8 mouse cellular contexts compared by ENCODE assay signal in genomic region chr4:119968071-119968470, GRCm38 (mm10).
DNase-seq lines count a peak whose midpoint lies in the region; ATAC-seq lines count a peak whose summit lies in the region.

No protein-coding gene starts in this region.

- DNase-seq in forebrain, embryonic 10.5 days (ENCODE audit: extremely low spot score, low spot score) = no peak
- DNase-seq in right cerebral cortex, adult 18-20 months = peak; percentile 53
- no peak for DNase-seq in right cerebral cortex, postnatal 36 days (ENCODE audit: low spot score in 2 of 2)
- DNase-seq in lung, postnatal 36 days = peak; percentile 37
- no peak for DNase-seq in thymus, postnatal 10 days (ENCODE audit: low spot score in 2 of 2)
- no peak for DNase-seq in frontal cortex, postnatal 10 days (ENCODE audit: low spot score in 2 of 2)

- no peaks in the 10 kb centered on the region for H3K27me3 ChIP-seq in forebrain, embryonic 13.5 days
- peaks cover 7% of the 10 kb centered on the region for H3K27me3 ChIP-seq in forebrain, embryonic 10.5 days (ENCODE audit: poor library complexity, severe bottlenecking)
- H3K27me3 ChIP-seq in hindbrain, embryonic 12.5 days = peaks cover 6% of the 10 kb centered on the region

- H3K4me3 ChIP-seq in forebrain, embryonic 13.5 days = no peak overlapping the region
- H3K4me3 ChIP-seq in forebrain, embryonic 10.5 days = no peak overlapping the region
- H3K4me3 ChIP-seq in hindbrain, embryonic 12.5 days = no peak overlapping the region

- no peak overlapping the region for H3K4me2 ChIP-seq in forebrain, embryonic 13.5 days
- no peak overlapping the region for H3K4me2 ChIP-seq in hindbrain, embryonic 12.5 days (replicated peaks)

- 31% methylated on average over 4 of the region's 4 CpGs for WGBS in forebrain, embryonic 13.5 days
- WGBS in forebrain, embryonic 10.5 days = 74% methylated on average over 4 of the region's 4 CpGs
- WGBS in hindbrain, embryonic 12.5 days = 36% methylated on average over 4 of the region's 4 CpGs

- H3K36me3 ChIP-seq in forebrain, embryonic 13.5 days (ENCODE audit: poor library complexity, severe bottlenecking) = no peaks in the 10 kb centered on the region
- H3K36me3 ChIP-seq in forebrain, embryonic 10.5 days (replicated peaks) = no peaks in the 10 kb centered on the region
- no peaks in the 10 kb centered on the region for H3K36me3 ChIP-seq in hindbrain, embryonic 12.5 days

- no peak overlapping the region for H3K9ac ChIP-seq in forebrain, embryonic 13.5 days
- no peak overlapping the region for H3K9ac ChIP-seq in hindbrain, embryonic 12.5 days

- H3K4me1 ChIP-seq in forebrain, embryonic 13.5 days = peaks cover 44% of the 10 kb centered on the region
- H3K4me1 ChIP-seq in forebrain, embryonic 10.5 days = peaks cover 27% of the 10 kb centered on the region
- peaks cover 27% of the 10 kb centered on the region for H3K4me1 ChIP-seq in hindbrain, embryonic 12.5 days

- no peaks in the 10 kb centered on the region for H3K9me3 ChIP-seq in forebrain, embryonic 13.5 days (replicated peaks)
- H3K9me3 ChIP-seq in forebrain, embryonic 10.5 days = no peaks in the 10 kb centered on the region
- no peaks in the 10 kb centered on the region for H3K9me3 ChIP-seq in hindbrain, embryonic 12.5 days (replicated peaks)

- peak overlapping the region; percentile 75 for H3K27ac ChIP-seq in forebrain, embryonic 13.5 days
- H3K27ac ChIP-seq in forebrain, embryonic 10.5 days = no peak overlapping the region
- H3K27ac ChIP-seq in hindbrain, embryonic 12.5 days = 0 out of 2 replicates have a peak overlapping the region, but pooled peaks have one; percentile 19

- peak; percentile 42 for ATAC-seq in forebrain, embryonic 13.5 days
- no peak for ATAC-seq in hindbrain, embryonic 12.5 days (ENCODE audit: low FRiP score)

Comparison
In these comparisons a context has a peak if more than half of its experiments do, and no peak if none do; other contexts are left out.
1. DNase-seq: peak in right cerebral cortex, adult 18-20 months (single experiment) and lung, postnatal 36 days (single experiment); none in forebrain, embryonic 10.5 days (single experiment), right cerebral cortex, postnatal 36 days (0 of 2), thymus, postnatal 10 days (0 of 2) and frontal cortex, postnatal 10 days (0 of 2).